Mouse (Mus musculus) liver, embryonic 14.5 days (tissue): Measurements from ENCODE around the gene Matn3.

ENCODE experiments used
- CTCF ChIP-seq: IDR thresholded peaks from 2 replicates; pipeline ENCODE4 v1.5.1; 2016; ENCODE audit warnings: antibody characterized with exemption, low read depth, control low read depth
- EP300 ChIP-seq: IDR thresholded peaks from 2 replicates; pipeline ENCODE4 v1.6.1; 2016; ENCODE audit warnings: antibody characterized with exemption, low read depth

DNA sequence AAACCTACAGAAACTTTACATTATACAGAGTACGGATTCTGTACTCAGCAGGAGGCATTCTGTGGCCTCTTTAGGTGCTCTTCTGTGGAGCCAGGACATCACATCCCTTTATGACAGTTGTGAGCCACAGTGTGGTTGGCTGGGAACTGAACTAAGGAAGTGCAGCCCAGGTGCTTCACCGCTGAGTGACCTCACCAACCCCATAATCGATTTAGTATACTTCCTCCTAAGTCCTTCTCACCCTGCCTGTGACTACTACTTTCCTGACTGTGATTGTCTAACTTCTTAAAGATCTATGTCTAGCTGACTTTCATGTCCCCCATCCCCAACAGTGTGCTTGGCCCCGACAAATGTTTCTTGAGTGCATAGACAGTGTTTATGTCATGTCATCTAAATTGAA is 50.6 kb downstream of the Matn3 start:
- TF ChIP-seq EP300 (no peak), CTCF (no peak)
